Mouse (Mus musculus) midbrain, postnatal 0 days (tissue): ENCODE data around the gene Srgap3. TPM values are rescaled to one million over a fixed set of nuclear protein-coding genes. Genes with fewer than 3 reads are reported as not detected.

ENCODE experiments used
- ATAC-seq: fragments of 200-750 bp; cut with Nextera tagmentation; 2 replicates; pipeline ENCODE4 v1.8.0; 2017; ENCODE audit warnings: moderate number of reproducible peaks, mild to moderate bottlenecking, moderate TSS enrichment, moderate library complexity; ENCODE audit not compliant: low FRiP score
- DNase-seq: peaks from one replicate; pipeline ENCODE4 v3.0.0-alpha.2; 2015; ENCODE audit warnings: low spot score
- H3K27ac ChIP-seq: fragments of 300-500 bp; sonication (generic); 2 replicates; pipeline ENCODE4 v1.5.1; 2014; ENCODE audit warnings: low read depth, mild to moderate bottlenecking, low read length, mixed read lengths
- H3K27me3 ChIP-seq: fragments of 300-500 bp; sonication (generic); 2 replicates; pipeline ENCODE4 v1.6.1; 2014; ENCODE audit warnings: low read length, control low read depth, mixed read lengths; ENCODE audit not compliant: insufficient read depth
- H3K36me3 ChIP-seq: fragments of 300-500 bp; sonication (generic); 2 replicates; pipeline ENCODE4 v1.6.1; 2014; ENCODE audit warnings: low read length, control low read depth, mixed read lengths; ENCODE audit not compliant: insufficient read depth
- H3K4me1 ChIP-seq: fragments of 300-500 bp; sonication (generic); 2 replicates; pipeline ENCODE4 v1.6.1; 2014; ENCODE audit warnings: mild to moderate bottlenecking, control low read depth, antibody characterized with exemption, low read length, mixed read lengths; ENCODE audit not compliant: insufficient read depth
- H3K4me2 ChIP-seq: fragments of 300-500 bp; sonication (generic); 2 replicates; pipeline ENCODE4 v1.6.1; 2014; ENCODE audit warnings: low read depth, mild to moderate bottlenecking, low read length, mixed read lengths; ENCODE audit not compliant: poor library complexity, severe bottlenecking
- H3K4me3 ChIP-seq: fragments of 300-500 bp; sonication (generic); 2 replicates; pipeline ENCODE4 v1.5.1; 2014; ENCODE audit warnings: low read depth, mild to moderate bottlenecking, low read length, moderate library complexity
- H3K9ac ChIP-seq: fragments of 300-500 bp; sonication (generic); replicated peaks from 2 replicates; pipeline ENCODE4 v1.6.1; 2014; ENCODE audit warnings: mild to moderate bottlenecking, low read length, moderate library complexity, mixed read lengths; ENCODE audit not compliant: poor library complexity, severe bottlenecking
- H3K9me3 ChIP-seq: fragments of 300-500 bp; sonication (generic); 2 replicates; pipeline ENCODE4 v1.6.1; 2016; ENCODE audit warnings: low read length, control low read depth
- CTCF ChIP-seq: IDR thresholded peaks from 2 replicates; pipeline ENCODE4 v1.5.1; 2016; ENCODE audit warnings: antibody characterized with exemption, mild to moderate bottlenecking
- WGBS: fragments of 180-500 bp; shearing (Covaris S2); extraction: QIAGEN DNeasy Blood & Tissue Kit; methylation state at CpG from one replicate; pipeline ENCODE4 v1.1.7; 2014; 5-methylcytosine and 5-hydroxymethylcytosine counted together
- polyA plus RNA-seq: library from polyadenylated mRNA; unstranded; fragments of >200 nt; fragmentation: Nextera tagmentation; extraction: Ambion mirVana; gene quantifications from 2 replicates; pipeline ENCODE4 v1.2.1, GENCODE M21; 2015
- total RNA-seq: library from RNA; depleted of rRNA; stranded (reverse); fragments of >200 nt; gene quantifications from 2 replicates; pipeline ENCODE4 v1.2.3, GENCODE M21; 2014

Gene Srgap3
- total and polyA plus RNA-seq, 2 experiments from 2014 or later: 29.8 to 58.6 TPM

- Histone ChIP-seq H3K36me3 (no peaks in the 10 kb centered on the region), H3K27me3 (no peaks in the 10 kb centered on the region), H3K4me1 (peaks cover 10% of the 10 kb centered on the region; the same call in 1 of the 2 replicates), H3K9ac (no peak overlapping the region), H3K4me2 (no peak overlapping the region), H3K9me3 (no peaks in the 10 kb centered on the region), H3K27ac (no peak overlapping the region), H3K4me3 (no peak overlapping the region)
- no peak for TF ChIP-seq CTCF
- no peak for ATAC-seq
- DNase-seq: no peak
- WGBS: 66% methylated on average over 5 of the region's 5 CpGs
These were observed 104.6 kb downstream of the Srgap3 start for GRCm38 (mm10) chr6:112842426-112842825.

DNA sequence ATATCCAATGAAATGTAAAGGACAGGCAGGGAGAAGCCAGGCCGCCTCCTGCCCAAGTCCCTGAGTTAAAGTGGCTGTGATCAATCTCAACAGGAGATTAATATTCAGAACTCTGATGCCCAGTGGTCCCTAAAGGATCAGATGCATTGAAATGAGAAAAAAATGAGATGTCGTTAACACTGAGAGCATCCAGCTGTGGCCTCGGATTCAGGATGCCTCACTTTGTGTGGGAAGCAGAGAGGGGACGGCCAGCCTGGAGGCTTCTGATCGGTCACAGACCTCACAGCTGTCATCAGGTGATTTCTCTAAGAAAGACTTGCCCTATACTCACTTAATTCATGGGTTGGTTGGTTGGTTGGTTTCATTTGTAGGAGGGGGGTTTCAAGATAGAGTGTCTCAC lies 106.7 kb downstream of the Srgap3 start:
- no peak for TF ChIP-seq CTCF
- Histone ChIP-seq H3K9me3 (no peaks in the 10 kb centered on the region), H3K4me3 (no peak overlapping the region), H3K36me3 (no peaks in the 10 kb centered on the region), H3K27me3 (no peaks in the 10 kb centered on the region), H3K9ac (no peak overlapping the region), H3K4me1 (peaks cover 10% of the 10 kb centered on the region; the same call in 1 of the 2 replicates), H3K4me2 (no peak overlapping the region), H3K27ac (peak overlapping the region; percentile 8; the same call in 1 of the 2 replicates)
- DNase-seq: no peak
- ATAC-seq: no peak
- 29% methylated on average over 5 of the region's 5 CpGs for WGBS

DNA sequence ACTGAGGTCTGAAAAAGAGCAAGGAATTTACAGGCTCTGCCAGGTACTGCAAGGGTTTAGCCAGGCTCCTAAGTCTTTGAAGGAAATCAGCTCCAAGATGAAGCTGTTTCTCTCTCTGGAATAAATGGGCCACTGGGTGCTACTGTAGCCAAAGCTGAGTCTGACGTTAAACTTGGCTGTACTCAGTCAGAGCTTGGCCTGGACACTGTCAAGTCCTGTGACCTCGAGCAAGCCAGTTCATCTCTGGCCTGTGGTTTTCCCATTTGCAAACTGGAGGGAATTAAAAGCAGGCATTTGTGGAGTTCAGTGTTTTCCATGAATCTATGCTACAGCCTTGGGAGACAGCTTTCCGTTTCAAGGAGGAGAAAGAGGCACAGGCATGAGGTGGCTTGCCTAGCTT lies 107.7 kb downstream of the Srgap3 start:
- Histone ChIP-seq H3K4me1 (peaks cover 10% of the 10 kb centered on the region; the same call in 1 of the 2 replicates), H3K9ac (no peak overlapping the region), H3K27me3 (no peaks in the 10 kb centered on the region), H3K4me2 (no peak overlapping the region), H3K27ac (peak overlapping the region; percentile 55; the same call in 1 of the 2 replicates), H3K9me3 (no peaks in the 10 kb centered on the region), H3K4me3 (no peak overlapping the region), H3K36me3 (no peaks in the 10 kb centered on the region)
- no peak for DNase-seq
- no peak for TF ChIP-seq CTCF
- WGBS: 31% methylated on average over 3 of the region's 3 CpGs
- no peak for ATAC-seq

GRCm38 (mm10) chr6:112838879-112839278 lies 108.2 kb downstream of the Srgap3 start:
- peak; percentile 89 for ATAC-seq
- H3K4me3 ChIP-seq: no peak overlapping the region
- H3K9me3 ChIP-seq: no peaks in the 10 kb centered on the region
- 6% methylated on average over 2 of the region's 2 CpGs for WGBS
- 0 out of 2 replicates have a peak overlapping the region, but pooled peaks have one; percentile 55 for H3K27ac ChIP-seq
- H3K4me1 ChIP-seq: peaks cover 15% of the 10 kb centered on the region
- TF ChIP-seq CTCF: 0 out of 2 replicates have a peak, but pooled peaks have one; percentile 0
- H3K27me3 ChIP-seq: no peaks in the 10 kb centered on the region
- H3K36me3 ChIP-seq: no peaks in the 10 kb centered on the region
- peak; percentile 91 for DNase-seq
- H3K4me2 ChIP-seq: no peak overlapping the region
- no peak overlapping the region for H3K9ac ChIP-seq

- H3K4me3 ChIP-seq: no peak overlapping the region
- no peak overlapping the region for H3K27ac ChIP-seq
- DNase-seq (no peak), ATAC-seq (no peak)
- no peak for TF ChIP-seq CTCF
- peaks cover 21% of the 10 kb centered on the region for H3K4me1 ChIP-seq
- H3K9ac ChIP-seq: no peak overlapping the region
- H3K27me3 ChIP-seq: no peaks in the 10 kb centered on the region
- H3K36me3 ChIP-seq: no peaks in the 10 kb centered on the region
- WGBS: 72% methylated on average over 4 of the region's 4 CpGs
- no peak overlapping the region for H3K4me2 ChIP-seq
- no peaks in the 10 kb centered on the region for H3K9me3 ChIP-seq
These were observed 110.4 kb downstream of the Srgap3 start for GRCm38 (mm10) chr6:112836712-112837111.

DNA sequence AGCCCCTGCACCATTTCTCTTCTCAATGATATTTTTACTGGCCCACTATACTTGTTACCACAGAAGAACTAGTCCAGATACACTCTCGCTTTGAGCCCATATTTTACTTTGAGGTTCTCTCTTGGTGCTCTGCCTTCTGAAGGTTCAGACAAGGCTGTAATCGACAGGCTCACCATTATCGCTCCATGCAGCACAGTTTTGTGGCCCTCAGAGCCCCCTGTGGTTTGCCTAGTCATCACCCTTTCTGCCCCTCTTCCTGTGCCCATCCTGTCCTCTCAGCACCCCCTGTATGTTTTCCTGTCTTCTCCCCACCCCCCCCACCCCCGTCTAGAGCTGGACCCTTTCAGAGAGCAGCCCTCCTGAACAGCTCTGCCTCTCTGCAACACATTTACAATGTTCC lies 111.7 kb downstream of the Srgap3 start:
- no peak for DNase-seq
- no peak overlapping the region for H3K9ac ChIP-seq
- no peak overlapping the region for H3K27ac ChIP-seq
- ATAC-seq: no peak
- H3K4me2 ChIP-seq: no peak overlapping the region
- 75% methylated on average over 4 of the region's 4 CpGs for WGBS
- H3K27me3 ChIP-seq: no peaks in the 10 kb centered on the region
- no peaks in the 10 kb centered on the region for H3K36me3 ChIP-seq
- H3K9me3 ChIP-seq: no peaks in the 10 kb centered on the region
- peaks cover 21% of the 10 kb centered on the region for H3K4me1 ChIP-seq
- TF ChIP-seq CTCF: no peak
- no peak overlapping the region for H3K4me3 ChIP-seq
